Mouse (Mus musculus) urinary bladder, adult 2 months (tissue): ENCODE results near the gene Oaz2. TPM values are rescaled to one million over a fixed set of nuclear protein-coding genes. Genes with fewer than 3 reads are reported as not detected.

Experiments used
- DNase-seq: peaks from one replicate; pipeline ENCODE4 v3.0.0; 2022; ENCODE audit warnings: low spot score
- polyA plus RNA-seq: library from polyadenylated mRNA; depleted of rRNA; stranded (reverse); fragments of >200 nt; gene quantifications from 2 replicates; pipeline ENCODE4 v1.2.3, GENCODE M21; 2012; rRNA removed

Gene Oaz2
- polyA plus RNA-seq: 162 and 173 TPM in 2 replicates

DNA sequence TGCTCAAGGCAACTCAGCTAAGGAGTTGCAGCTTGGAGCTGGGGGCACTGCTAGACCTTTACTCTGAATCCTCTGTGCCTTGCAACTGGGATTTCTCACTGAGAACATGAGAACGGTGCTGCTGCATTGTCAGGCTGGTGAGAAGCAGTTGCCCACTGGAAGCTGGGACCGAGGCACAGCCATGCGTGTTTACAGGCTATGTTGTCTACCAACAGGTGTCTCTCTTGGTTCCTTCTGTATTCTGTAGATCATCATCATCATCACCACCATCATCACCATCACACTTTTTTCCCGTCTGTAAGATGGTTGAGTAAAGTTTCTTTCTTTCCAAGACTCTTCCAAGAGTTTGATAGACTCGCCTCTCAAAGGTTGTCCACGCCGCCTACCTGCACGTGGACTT is at the start of gene Oaz2:
Oaz2 (plus strand) TSS at position 301 of the 400 bp plus-strand sequence.
- no peak for DNase-seq

DNA sequence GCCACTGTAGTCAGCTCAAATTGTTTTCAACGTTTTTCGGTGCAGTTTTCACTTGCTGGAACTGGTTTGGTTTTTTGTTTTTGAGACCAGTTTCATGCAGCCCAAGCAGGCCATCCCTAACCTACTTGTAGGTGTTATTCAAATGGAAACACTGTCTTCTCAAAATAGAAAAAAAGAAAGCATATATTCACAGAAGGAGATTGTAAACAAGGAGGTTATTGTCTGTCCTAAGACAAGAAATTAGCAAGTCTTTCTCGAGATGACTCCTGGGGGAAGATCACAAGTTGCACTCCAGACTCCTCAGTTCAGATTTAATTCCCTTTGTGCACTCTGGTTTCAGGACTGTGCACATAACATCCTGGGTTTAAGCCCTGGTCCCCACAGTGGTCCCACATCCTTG is 48.5 kb upstream of the Oaz2 start:
- DNase-seq: no peak

DNA sequence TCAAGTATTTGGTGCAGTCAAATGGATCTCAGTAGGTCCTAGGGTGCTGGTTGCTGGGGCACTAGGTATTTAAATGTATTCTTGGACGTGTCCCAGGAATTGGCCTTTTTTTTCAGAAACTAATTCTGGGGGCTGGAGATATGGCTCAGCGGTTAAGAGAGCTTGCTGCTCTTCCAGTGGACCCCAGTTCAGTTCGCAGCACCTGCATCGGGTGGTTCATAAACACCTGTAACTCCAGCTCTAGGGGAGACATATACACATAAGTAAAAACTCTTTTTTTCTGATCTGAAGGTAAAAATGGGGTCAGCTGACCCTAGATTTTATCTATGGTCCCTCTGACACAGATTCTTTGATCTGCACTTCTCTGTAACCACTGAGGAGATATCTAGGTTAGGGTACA is 46.6 kb upstream of the Oaz2 start:
- DNase-seq: no peak

DNA sequence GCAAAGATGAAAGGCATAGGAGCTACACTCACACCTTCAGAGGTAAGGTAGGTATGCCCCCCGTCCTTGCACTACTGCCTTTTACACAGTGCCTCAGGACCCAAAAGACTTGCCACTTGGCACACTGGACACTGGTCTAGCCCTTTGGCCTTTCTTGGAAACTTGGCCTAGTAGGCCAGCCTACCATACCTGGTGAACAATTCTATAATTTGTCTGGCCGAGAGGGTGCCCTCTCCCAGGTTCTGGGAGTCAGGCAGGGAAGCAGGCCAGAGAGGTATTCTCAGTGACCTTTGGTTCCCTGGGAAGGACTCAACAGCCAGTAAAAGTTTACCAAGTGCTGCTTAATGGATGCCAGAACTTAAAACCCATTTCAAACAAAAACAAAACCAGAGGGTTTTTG is 46.1 kb upstream of the Oaz2 start:
- no peak for DNase-seq

DNA sequence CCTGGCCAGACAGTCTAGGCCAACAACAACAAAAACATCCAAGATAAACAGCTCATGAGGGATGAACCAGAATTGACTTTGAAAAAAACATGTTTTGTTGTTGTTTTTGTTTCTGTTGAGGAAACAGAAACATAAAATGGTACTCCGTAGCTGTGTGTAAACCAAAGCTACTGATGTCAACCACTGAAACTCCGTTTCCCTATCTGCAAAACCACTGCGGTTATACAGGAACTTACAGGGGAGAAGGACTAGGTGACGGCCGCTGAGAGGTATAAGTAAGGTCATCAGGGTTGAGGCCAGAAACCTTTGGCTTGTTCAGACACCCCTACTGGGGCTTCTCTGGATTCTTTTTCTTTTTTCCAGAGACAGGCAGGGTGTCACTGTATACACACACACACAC is 45.0 kb upstream of the Oaz2 start:
- DNase-seq: no peak

DNA sequence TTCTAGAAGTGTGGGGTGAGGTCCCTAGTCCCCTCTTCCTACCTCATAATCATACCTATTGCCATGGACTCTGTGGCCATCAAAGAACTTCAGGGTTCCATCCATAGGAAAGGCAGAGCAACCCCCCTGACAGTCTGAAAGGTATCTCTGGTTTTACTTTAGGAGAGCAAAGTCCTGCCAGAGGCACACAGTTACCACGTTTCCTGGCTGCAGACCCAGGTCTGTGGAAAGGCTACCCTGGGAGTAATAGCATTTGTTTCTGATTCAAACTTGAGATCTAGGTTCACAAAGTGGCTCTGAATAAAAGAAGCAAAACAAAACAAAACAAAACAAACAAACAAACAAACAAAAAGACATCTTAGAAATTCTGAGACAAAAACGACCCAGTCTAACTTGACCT is 43.5 kb upstream of the Oaz2 start:
- DNase-seq: no peak

DNA sequence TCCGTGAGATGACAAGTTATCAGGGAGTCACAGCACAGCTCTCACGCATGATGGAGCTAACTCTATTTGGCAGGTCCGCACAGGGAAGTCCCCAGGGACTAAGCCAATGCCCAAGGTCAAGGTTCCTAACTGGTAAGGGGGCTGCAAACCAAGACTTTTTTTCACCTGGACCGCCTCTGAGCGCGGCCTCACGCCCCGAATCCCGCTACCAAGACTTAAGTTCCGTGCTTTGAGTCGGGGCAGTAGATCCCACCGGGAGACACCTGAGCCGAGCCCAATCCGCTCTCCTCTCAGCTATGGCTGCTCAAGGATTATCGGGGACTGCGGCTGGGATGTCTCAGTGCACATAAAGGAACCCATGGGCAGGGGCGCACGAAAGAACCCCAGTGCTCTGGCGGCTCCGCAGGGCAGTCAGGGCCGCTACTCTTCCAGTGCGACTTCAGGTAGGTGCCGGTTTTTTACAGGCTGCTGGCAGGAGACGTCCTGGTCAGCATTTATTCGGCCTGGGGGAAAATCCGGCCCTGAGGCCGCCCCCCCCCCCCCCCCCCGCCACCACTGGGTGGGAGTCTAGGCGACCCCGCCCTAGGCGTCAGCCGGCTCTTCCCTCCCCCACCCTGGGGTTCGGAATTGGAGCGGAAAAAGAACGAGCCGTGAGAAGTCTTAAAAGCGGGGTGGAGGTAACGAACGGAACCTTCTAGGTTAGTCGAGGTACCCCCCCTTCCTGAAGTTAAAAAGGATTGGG is 38.6 kb upstream of the Oaz2 start, which contains the start of gene Rbpms2:
Rbpms2 (plus strand) TSS at position 624 of the 742 bp plus-strand sequence.
- DNase-seq: peak; percentile 34

DNA sequence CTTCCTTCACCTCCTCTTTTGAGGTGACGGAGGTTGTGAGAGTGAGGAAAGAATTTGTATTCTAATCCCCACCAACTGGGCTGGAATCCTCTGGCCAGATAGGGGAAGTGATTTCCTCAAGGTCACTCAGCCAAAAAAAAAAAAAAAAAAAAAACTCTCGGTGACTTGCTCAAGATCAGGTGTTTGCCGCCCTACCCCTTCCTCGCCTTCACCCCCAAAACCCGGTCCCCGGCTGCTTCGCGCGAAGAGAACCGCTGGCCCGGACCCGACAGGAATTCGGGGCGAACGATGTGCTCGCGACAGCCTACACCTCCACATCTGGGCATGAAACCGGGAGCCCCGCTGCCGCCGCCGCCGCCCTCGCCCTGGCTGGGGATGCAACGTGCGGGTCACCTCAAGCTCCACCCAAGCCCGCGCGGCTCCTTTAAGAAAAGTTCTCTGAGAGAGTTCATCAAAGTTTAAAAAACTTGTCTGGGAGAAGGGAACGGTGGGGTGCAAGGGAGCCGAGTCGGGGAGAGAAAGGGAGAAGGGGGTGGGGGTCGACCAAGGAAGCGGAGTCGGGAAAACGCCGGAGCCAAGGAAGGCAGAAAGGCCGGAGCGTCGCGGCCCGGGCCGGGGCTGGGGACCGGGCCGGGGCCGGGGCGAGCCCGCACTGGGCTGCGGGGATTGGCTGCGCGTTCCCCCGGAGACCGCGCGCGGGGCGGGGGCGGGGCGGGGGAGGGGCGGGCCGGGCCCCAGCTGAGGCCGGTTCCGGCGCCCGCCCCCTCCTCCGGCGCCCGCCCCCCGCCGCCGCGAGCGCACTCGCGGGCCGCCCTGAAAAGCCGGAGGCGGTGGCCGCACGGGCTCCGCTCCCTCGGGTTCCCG is 37.8 kb upstream of the Oaz2 start:
- DNase-seq: peak; percentile 49

DNA sequence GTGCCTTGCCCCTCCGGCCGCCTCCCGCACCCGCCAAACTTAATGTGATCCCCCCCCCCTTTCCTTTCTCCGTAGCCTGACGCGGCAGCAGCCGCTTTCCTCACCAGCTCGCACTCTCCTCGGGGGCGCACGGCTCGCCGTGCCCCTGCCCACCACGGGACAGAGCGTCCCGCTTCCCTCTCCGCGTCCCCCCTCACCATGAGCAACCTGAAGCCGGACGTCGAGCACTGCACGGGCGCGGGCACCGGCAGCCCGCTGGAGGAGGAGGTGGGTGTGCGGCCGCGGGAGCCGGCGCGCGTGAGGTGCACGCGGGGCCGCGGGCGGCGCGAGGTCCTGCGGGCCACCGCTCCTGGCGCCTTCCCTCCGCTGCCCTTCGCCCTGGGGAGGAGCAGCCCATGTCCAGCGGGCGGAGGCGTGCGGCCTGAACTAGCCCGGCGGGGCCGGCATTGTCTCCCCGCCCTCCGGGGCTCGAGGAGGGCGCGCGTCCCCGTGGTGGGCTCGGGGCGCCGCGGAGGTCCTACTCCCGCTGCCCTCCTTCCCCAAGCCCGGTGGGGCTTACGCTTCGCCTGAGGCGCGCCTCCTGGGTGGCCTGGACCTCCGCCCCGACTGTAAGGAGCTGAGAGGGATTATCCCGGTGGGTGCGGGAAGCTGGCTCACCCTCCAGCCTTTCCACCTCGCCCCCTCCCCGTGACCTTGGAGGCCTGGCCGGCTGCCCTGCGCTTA is 37.0 kb upstream of the Oaz2 start:
- peak; percentile 57 for DNase-seq

DNA sequence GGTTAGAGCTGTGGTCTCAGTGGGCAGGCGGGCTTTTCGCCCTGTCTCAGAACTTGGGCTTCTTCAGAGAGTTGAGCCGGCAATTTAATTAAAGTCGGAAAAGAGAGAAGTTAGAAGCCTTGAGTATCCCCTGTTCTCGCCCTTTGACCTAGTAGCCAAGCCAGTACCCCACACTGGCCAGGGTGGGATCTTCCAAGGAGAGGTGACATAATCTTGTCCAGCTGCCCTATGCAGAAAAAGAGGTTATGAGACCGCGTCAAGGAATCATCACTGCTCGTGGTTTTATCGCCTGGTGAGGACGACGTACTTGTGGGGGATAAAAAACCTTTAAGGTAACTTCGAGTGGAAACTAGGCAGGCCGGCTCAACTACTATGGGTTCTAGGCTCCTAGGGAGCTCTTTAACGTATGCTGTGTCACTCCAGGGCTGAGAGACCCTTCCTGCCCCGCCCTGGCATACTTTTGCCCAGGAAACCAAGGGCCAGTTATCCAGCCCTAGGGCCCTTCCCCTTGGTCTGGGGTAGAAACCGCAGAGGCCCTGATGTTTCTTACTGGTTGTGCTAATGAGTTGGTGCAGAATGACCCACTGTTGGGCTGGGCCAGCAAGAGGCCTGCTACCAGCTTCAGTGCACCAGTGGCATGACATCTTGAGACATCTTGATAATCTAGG is 36.3 kb upstream of the Oaz2 start:
- DNase-seq: no peak

DNA sequence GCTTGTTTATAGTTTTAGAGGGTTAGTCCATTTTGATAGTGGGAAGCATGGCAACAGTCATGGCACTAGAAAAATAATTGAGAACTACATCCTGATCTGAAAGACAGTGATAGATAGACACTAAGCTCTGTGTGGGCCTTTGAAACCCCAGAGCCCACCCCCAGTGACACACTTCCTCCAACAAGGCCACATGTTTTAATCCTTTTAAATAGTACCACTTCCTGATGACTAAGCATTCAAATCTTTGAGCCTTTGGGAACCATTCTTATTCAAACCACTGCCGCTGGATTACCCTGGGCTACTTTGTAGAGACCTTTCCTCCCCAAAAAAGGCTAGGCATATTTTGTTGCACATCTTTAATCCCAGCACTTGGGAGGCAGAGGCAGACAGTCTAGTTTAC is 32.0 kb upstream of the Oaz2 start:
- DNase-seq: no peak

DNA sequence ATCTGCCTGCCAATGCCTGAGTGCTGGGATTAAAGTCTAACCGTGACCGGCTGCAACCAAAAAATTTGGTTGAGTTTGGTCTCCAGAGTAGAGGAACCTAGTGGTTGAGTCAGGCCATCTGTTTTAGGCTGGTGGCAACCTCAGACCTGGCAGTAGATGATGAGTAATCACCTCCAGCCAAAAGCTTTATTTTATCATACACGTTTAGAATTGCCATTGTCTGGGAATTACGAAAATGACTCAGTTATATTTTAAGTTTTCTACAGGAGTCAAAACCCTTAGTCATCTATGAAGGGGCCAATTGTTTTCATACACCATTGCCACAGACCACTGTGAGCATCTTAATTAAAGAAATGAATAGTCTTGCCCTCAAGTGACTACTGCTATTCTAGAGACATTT is 30.9 kb upstream of the Oaz2 start:
- no peak for DNase-seq

DNA sequence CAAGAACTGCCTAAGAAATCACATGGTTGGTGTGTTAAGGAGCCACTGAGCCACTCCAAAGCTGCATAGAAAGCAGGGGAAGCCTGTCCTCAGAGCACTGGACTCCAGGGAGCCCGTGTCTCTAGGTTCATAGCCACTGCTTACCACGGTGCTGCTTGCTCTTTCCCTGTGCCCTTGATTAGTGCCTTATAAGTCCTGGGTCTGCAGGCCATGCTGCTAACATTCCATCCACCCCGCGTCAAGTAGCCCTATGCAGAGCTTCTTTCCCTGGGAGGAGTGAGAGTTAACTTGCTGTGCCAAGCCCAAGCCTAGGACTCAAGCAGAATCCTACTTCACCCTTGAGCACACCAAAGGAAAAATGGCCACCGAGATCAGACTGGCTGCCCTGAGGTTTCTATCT is 28.7 kb upstream of the Oaz2 start:
- no peak for DNase-seq

DNA sequence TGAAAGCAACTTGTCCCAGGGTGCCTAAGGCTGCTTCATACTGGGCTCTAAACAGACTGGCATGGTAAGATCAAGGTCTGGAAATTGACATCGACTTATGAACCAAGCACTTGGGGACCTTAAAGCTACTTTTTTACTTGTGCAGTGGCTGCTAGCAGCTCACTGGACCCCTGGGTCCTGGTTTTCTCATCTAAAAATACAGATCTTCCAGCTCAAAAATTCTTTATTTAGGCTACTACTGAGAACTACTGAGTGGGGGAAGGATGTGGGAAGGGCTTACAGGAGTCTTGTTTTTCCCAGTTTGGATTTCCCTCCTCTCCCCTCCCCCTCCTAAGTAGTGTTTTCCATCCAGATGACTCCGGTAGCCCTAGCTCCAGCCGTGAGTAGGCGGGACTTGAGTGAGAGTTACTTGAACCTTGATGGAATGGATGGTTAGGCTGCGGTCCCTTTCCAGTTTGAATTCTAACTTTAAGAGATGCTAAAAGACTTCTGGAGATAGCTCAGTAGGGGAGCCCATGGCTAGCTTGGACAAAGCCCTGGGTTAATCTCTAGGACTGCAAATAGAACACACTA is 26.9 kb upstream of the Oaz2 start:
- DNase-seq: no peak

DNA sequence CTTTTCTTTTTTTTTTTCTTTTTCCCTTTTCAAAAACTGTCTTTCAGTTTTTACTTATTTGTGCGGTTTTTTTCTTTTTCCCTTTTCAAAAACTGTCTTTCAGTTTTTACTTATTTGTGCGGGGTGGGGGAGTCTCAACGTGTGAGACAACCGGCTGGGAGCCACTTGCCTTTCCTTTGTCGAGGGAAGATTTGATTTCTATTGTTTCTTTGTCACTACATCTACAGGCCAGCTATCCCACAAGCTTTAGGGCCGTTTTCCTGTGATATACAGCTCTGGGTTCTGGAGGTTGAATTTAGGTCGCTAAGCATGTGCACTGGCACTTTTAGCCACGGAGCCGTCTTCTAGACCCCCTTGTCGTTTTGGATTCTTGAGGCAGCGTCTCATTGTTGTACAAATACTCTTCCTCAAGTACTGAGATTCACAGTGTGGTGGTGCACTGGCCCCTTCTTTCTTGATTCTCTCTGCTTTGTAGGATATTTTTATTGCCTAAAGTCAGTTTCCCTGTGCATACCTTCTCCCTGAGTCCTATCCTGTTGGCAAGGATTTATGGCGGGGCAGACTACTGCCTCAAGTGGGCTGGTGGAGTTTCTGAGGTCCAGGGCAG is 26.3 kb upstream of the Oaz2 start:
- DNase-seq: no peak

DNA sequence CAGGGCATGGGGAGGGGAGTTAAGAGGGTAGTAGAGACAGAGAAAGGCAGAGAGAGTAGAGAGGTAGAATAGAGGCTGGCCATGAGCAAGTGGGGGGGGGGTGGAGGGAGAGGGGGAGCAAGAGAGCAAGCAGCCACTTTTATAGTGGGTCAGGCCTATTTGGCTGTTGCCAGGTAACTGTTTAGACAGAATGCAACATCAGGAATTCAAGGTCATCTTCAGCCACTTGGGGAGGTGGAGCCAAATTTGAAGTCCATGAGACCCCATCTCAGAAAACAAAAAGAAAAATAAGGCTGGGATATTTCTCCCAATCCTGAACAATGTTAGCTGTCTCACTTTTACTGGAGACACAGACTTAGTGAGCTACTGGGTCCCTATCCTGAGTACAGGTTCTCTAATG is 25.3 kb upstream of the Oaz2 start:
- no peak for DNase-seq

DNA sequence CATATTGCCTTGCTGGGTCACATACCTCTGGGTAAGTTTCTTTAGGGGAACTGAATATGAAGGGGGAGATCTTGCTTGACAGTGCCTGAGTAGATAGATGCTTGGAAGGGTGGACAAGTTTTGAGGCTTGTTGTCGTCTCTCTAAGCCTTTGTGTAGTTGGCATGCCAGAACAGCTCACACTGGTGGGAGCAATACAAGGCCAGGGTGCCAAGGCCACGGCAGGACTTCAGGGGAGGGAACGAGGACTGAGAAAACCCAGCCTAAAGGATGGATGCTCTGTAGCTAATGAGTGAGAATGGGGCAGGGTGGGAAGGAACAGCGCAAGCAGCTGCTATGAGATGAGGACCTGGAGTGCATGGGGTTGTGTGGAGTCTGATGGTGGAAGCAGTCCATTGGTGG is 22.8 kb upstream of the Oaz2 start:
- DNase-seq: no peak

DNA sequence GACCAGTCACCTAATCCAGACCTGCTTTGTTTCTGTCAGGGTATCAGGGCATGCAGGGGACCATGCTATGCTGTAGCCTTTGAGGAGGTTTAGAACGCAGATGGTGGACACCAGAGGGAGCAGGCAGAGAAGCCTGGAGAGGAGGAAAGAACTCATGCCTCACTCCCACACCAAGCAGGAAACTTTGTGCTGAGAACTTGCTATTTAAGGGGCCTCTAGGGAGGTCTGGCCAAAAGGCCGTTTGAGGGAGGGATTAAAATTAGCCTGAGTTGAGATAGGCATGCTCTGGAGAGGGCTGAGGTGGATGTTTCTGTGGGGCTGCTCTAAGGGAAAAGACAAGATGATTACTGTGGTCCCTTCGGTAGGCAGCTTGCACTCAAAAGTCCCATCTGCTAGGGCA is 21.8 kb upstream of the Oaz2 start:
- no peak for DNase-seq

DNA sequence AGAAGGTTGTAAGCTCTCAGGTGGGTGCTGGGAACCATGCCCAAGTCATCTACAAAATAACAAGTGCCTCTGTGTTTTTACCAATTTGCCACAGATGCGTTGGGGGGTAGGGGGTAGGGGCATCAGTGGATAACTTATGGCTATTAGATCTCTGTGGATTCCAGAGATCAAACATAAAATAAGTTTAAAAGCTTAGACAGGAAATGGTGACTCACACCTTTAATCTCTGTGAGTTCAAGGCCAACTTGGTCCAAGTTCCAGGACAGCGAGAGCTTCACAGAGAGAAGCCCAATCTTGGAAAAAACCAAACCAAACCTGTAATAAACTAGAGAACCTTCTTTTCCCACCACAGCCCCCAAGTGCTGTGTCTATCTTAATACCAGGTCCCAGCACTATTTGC is 21.0 kb upstream of the Oaz2 start:
- no peak for DNase-seq

DNA sequence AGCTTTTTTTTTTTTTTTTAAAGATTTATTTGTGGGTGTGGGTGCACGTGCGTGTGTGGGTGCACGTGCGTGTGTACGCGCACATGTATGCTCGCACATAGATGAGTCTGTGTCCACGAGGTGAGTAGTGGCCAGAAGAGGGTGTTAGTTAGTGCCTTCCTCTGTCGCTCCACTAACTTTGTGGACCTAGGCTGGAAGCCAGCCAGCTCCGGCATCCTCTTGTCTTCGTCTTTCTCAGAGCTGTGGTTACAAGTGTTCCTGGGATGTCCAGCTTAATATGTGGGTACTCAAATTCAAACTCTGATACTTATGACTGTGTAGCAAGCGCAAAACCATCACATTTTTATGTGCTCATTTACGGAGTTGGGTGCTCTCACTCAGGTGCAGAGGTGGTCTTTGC is 19.1 kb upstream of the Oaz2 start:
- no peak for DNase-seq

DNA sequence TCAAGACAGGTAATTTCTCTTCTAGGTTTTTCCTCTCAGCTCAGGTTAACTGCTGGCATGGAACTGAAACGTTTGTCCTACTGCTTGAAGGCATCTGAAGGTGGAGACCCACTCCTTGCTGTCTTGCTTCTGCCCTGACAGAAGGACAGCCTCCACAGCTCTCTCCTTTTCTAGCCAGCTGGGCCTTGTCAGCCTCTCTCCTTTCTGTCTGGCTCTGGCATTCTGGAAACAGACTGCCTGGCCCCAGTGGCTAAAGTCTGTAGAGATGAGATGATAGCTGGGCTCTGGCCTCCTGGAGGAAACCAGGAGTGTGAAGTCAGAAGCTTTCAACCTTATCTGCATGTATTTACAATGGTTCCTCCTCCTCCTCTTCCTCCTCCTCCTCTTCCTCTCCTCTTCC is 17.8 kb upstream of the Oaz2 start:
- no peak for DNase-seq
